ENCODE assay signal across 22 mouse cellular contexts in genomic region chr13:56040621-56041020, GRCm38 (mm10).
DNase-seq lines count a peak whose midpoint lies in the region; ATAC-seq and TF ChIP-seq lines count a peak whose summit lies in the region.
"Had no signal": no experiment of that assay in that cellular context is flagged by ENCODE, and none has a peak within 500 bp of the region (broad histone marks: within the 10 kb centered on the region; RNA-seq: fewer than 3 reads in every experiment).

No protein-coding gene starts in this region.

- WGBS in forebrain, postnatal 0 days: 55% methylated on average over 3 of the region's 3 CpGs
- 85% methylated on average over 3 of the region's 3 CpGs for WGBS in forebrain, embryonic 12.5 days
- 82% methylated on average over 3 of the region's 3 CpGs for WGBS in midbrain, embryonic 13.5 days

- DNase-seq in forebrain, postnatal 0 days: peak; percentile 25
- DNase-seq in brain, adult 2 months (ENCODE audit: low read depth, low spot score): peak; percentile 47
- peak; percentile 63 for DNase-seq in brain, embryonic 14.5 days (ENCODE audit: low read depth)
- DNase-seq in layer of hippocampus, adult 9-11 months: peak; percentile 74
- no peak for DNase-seq in spleen, adult 18-20 months
- DNase-seq: adrenal gland, adult 2 months; adrenal gland, postnatal 25 days; cerebellum, adult 11 months; cerebellum, adult 8-10 months; cerebellum, postnatal 14 days; embryo, embryonic 11 days; gastrocnemius, postnatal 36 days; heart, adult 18-20 months; heart, postnatal 14 days had no signal

- peak; percentile 29; the same call in 1 of the 2 replicates for ATAC-seq in forebrain, postnatal 0 days
- ATAC-seq in forebrain, embryonic 12.5 days (ENCODE audit: low FRiP score): no peak
- no peak for ATAC-seq in midbrain, embryonic 13.5 days

- no peak overlapping the region for H3K4me2 ChIP-seq in forebrain, postnatal 0 days (ENCODE audit: low read depth)
- H3K4me2 ChIP-seq in forebrain, embryonic 12.5 days: no peak overlapping the region
- no peak overlapping the region for H3K4me2 ChIP-seq in midbrain, embryonic 13.5 days (replicated peaks)
- H3K4me2 ChIP-seq: embryonic facial prominence, embryonic 15.5 days; heart, embryonic 11.5 days; heart, embryonic 15.5 days; hindbrain, embryonic 14.5 days; intestine, embryonic 15.5 days had no signal

- H3K4me3 ChIP-seq in forebrain, postnatal 0 days (ENCODE audit: low read depth, low read length): no peak overlapping the region
- H3K4me3 ChIP-seq in forebrain, embryonic 12.5 days (replicated peaks): no peak overlapping the region
- H3K4me3 ChIP-seq in midbrain, embryonic 13.5 days (replicated peaks): no peak overlapping the region
- H3K4me3 ChIP-seq: embryonic facial prominence, embryonic 15.5 days; erythroblast, embryonic 14.5 days; heart, embryonic 15.5 days; intestine, embryonic 15.5 days had no signal

- no peaks in the 10 kb centered on the region for H3K9me3 ChIP-seq in forebrain, postnatal 0 days (ENCODE audit: low read length)
- no peaks in the 10 kb centered on the region for H3K9me3 ChIP-seq in forebrain, embryonic 12.5 days
- no peaks in the 10 kb centered on the region for H3K9me3 ChIP-seq in midbrain, embryonic 13.5 days
- H3K9me3 ChIP-seq: embryonic facial prominence, embryonic 15.5 days; heart, embryonic 15.5 days; intestine, embryonic 15.5 days had no signal

- no peak overlapping the region for H3K9ac ChIP-seq in forebrain, postnatal 0 days
- no peak overlapping the region for H3K9ac ChIP-seq in forebrain, embryonic 12.5 days
- H3K9ac ChIP-seq in midbrain, embryonic 13.5 days (replicated peaks): no peak overlapping the region
- H3K9ac ChIP-seq: embryonic facial prominence, embryonic 15.5 days; heart, embryonic 15.5 days; hindbrain, embryonic 14.5 days; intestine, embryonic 15.5 days had no signal

- no peak overlapping the region for H3K27ac ChIP-seq in forebrain, postnatal 0 days (ENCODE audit: low read depth, low read length)
- no peak overlapping the region for H3K27ac ChIP-seq in forebrain, embryonic 12.5 days
- no peak overlapping the region for H3K27ac ChIP-seq in midbrain, embryonic 13.5 days
- H3K27ac ChIP-seq: embryonic facial prominence, embryonic 15.5 days; heart, embryonic 15.5 days; hindbrain, embryonic 14.5 days; intestine, embryonic 15.5 days had no signal

- no peak for TF ChIP-seq POLR2A in brain, embryonic 14.5 days (IDR thresholded peaks at IDR 0.05; ENCODE audit: borderline replicate concordance, extremely low read depth, insufficient read depth, insufficient read length, poor library complexity, severe bottlenecking)

- TF ChIP-seq CTCF in forebrain, postnatal 0 days (IDR thresholded peaks at IDR 0.05; ENCODE audit: low read depth): no peak
- no peak for TF ChIP-seq CTCF in brain, embryonic 14.5 days (IDR thresholded peaks at IDR 0.05; ENCODE audit: borderline replicate concordance, extremely low read depth, insufficient read depth, insufficient read length)

- H3K36me3 ChIP-seq in forebrain, postnatal 0 days (ENCODE audit: insufficient read depth): no peaks in the 10 kb centered on the region
- no peaks in the 10 kb centered on the region for H3K36me3 ChIP-seq in forebrain, embryonic 12.5 days (replicated peaks)
- no peaks in the 10 kb centered on the region for H3K36me3 ChIP-seq in midbrain, embryonic 13.5 days
- H3K36me3 ChIP-seq: embryonic facial prominence, embryonic 15.5 days; heart, embryonic 15.5 days; intestine, embryonic 15.5 days had no signal

- no peaks in the 10 kb centered on the region for H3K4me1 ChIP-seq in forebrain, postnatal 0 days (ENCODE audit: insufficient read depth)
- H3K4me1 ChIP-seq in forebrain, embryonic 12.5 days: no peaks in the 10 kb centered on the region
- H3K4me1 ChIP-seq in midbrain, embryonic 13.5 days (replicated peaks): no peaks in the 10 kb centered on the region; the same call in 1 of the 2 replicates
- H3K4me1 ChIP-seq: embryonic facial prominence, embryonic 15.5 days; heart, embryonic 15.5 days; intestine, embryonic 15.5 days had no signal

- no peaks in the 10 kb centered on the region for H3K27me3 ChIP-seq in forebrain, postnatal 0 days (ENCODE audit: insufficient read depth, low read length)
- H3K27me3 ChIP-seq in forebrain, embryonic 12.5 days: no peaks in the 10 kb centered on the region
- no peaks in the 10 kb centered on the region for H3K27me3 ChIP-seq in midbrain, embryonic 13.5 days
- H3K27me3 ChIP-seq: embryonic facial prominence, embryonic 15.5 days; heart, embryonic 15.5 days had no signal

Comparison
In these comparisons a context has a peak if more than half of its experiments do, and no peak if none do; other contexts are left out.
1. DNase-seq: peak in forebrain, postnatal 0 days (single experiment), brain, adult 2 months (single experiment), brain, embryonic 14.5 days (single experiment) and layer of hippocampus, adult 9-11 months (single experiment); none in spleen, adult 18-20 months (0 of 2).